Comparison of ENCODE assay signal across 20 mouse cellular contexts in genomic region chr2:79447198-79447597, GRCm38 (mm10). TPM values are rescaled to one million over a fixed set of nuclear protein-coding genes. Genes with fewer than 3 reads are reported as not detected.
DNase-seq lines count a peak whose midpoint lies in the region; ATAC-seq and TF ChIP-seq lines count a peak whose summit lies in the region.
"Had no signal": no experiment of that assay in that cellular context is flagged by ENCODE, and none has a peak within 500 bp of the region (broad histone marks: within the 10 kb centered on the region; RNA-seq: fewer than 3 reads in every experiment).

No protein-coding gene starts in this region.

- ATAC-seq in G1E (ENCODE audit: extremely low read depth, insufficient number of reproducible peaks, low FRiP score, poor library complexity, severe bottlenecking) = peak; percentile 28
- ATAC-seq in granulocyte monocyte progenitor cell, adult 5-6 weeks (replicated peaks; ENCODE audit: poor library complexity, severe bottlenecking) = peak; percentile 82
- ATAC-seq in forebrain, embryonic 12.5 days (ENCODE audit: low FRiP score) = no peak
- ATAC-seq: forebrain, embryonic 16.5 days; intestine, embryonic 16.5 days had no signal

- H3K9me3 ChIP-seq in G1E (replicated peaks) = no peaks in the 10 kb centered on the region
- no peaks in the 10 kb centered on the region for H3K9me3 ChIP-seq in forebrain, embryonic 12.5 days
- H3K9me3 ChIP-seq: embryonic facial prominence, embryonic 12.5 days; heart, embryonic 12.5 days; hindbrain, embryonic 15.5 days had no signal

- H3K27me3 ChIP-seq in G1E (ENCODE audit: insufficient read depth, low read length) = no peaks in the 10 kb centered on the region
- peaks cover 16% of the 10 kb centered on the region for H3K27me3 ChIP-seq in forebrain, embryonic 12.5 days
- H3K27me3 ChIP-seq: hindbrain, embryonic 15.5 days had no signal

- H3K4me1 ChIP-seq in G1E (ENCODE audit: insufficient read depth, low read depth, low read length) = no peaks in the 10 kb centered on the region
- H3K4me1 ChIP-seq in forebrain, embryonic 12.5 days = no peaks in the 10 kb centered on the region
- H3K4me1 ChIP-seq: embryonic facial prominence, embryonic 12.5 days; heart, embryonic 12.5 days; hindbrain, embryonic 15.5 days had no signal

- no peaks in the 10 kb centered on the region for H3K36me3 ChIP-seq in G1E (replicated peaks)
- no peaks in the 10 kb centered on the region for H3K36me3 ChIP-seq in forebrain, embryonic 12.5 days (replicated peaks)
- H3K36me3 ChIP-seq: embryonic facial prominence, embryonic 12.5 days; heart, embryonic 12.5 days; hindbrain, embryonic 15.5 days had no signal

- no peak overlapping the region for H3K9ac ChIP-seq in forebrain, embryonic 12.5 days
- H3K9ac ChIP-seq: embryonic facial prominence, embryonic 12.5 days; heart, embryonic 12.5 days; hindbrain, embryonic 15.5 days had no signal

- no peak for TF ChIP-seq CTCF in G1E (IDR thresholded peaks at IDR 0.05; ENCODE audit: low read depth, low read length)

- H3K4me3 ChIP-seq in G1E (ENCODE audit: low read depth, low read length) = no peak overlapping the region
- no peak overlapping the region for H3K4me3 ChIP-seq in forebrain, embryonic 12.5 days (replicated peaks)
- H3K4me3 ChIP-seq: embryonic facial prominence, embryonic 12.5 days; heart, adult 2 months; heart, embryonic 12.5 days; hindbrain, embryonic 15.5 days had no signal

- no peak overlapping the region for H3K4me2 ChIP-seq in forebrain, embryonic 12.5 days
- H3K4me2 ChIP-seq: embryonic facial prominence, embryonic 12.5 days; heart, embryonic 12.5 days; hindbrain, embryonic 15.5 days had no signal

- WGBS in forebrain, embryonic 12.5 days = 76% methylated on average over 1 of the region's 1 CpGs

- peak; percentile 54 for DNase-seq in A20 (ENCODE audit: low read depth, low spot score)
- no peak for DNase-seq in G1E (ENCODE audit: low spot score)
- no peak for DNase-seq in lung, adult 18-20 months
- DNase-seq in adrenal gland, postnatal 25 days = no peak
- DNase-seq: adrenal gland, postnatal 10 days; cerebellum, adult 11-12 months; cerebellum, adult 9-11 months; gastrocnemius, postnatal 10 days; heart, adult 2 months had no signal

- H3K27ac ChIP-seq in forebrain, embryonic 12.5 days = no peak overlapping the region
- H3K27ac ChIP-seq: embryonic facial prominence, embryonic 12.5 days; heart, adult 2 months; hindbrain, embryonic 15.5 days had no signal

RNA-seq across cellular contexts. Expression of gene Neurod1, which starts 9.4 kb away (rescaled TPM):
- total RNA-seq in G1E (2014; fragmentation: Nextera tagmentation) (not detected in 2 replicates), G1E (2017) (0.06 and 0.11 TPM in 2 replicates)
- polyA plus RNA-seq in G1E (2012) = not detected in 2 replicates
- total RNA-seq in granulocyte monocyte progenitor cell, adult 5-6 weeks (2014; fragmentation: Nextera tagmentation) = not detected in 2 replicates
- not detected in 2 replicates for total RNA-seq in granulocyte monocyte progenitor cell, adult 5-6 weeks (2017)
- polyA plus RNA-seq in forebrain, embryonic 12.5 days (2016; fragmentation: Nextera tagmentation; extraction: Ambion mirVana) = 44.3 and 46.8 TPM in 2 replicates
- total RNA-seq in adrenal gland, postnatal 25 days (2021) = not detected in 2 replicates
- total RNA-seq: gastrocnemius, postnatal 10 days; gastrocnemius, postnatal 4 days; heart, adult 2 months; heart, postnatal 25 days had no signal
- polyA plus RNA-seq: C2C12; heart, adult 2 months; heart, embryonic 12.5 days; heart, embryonic 16.5 days had no signal

RNA-seq across cellular contexts. Expression of gene Cerkl, which starts 9.4 kb away (rescaled TPM):
- total RNA-seq in G1E (2014; fragmentation: Nextera tagmentation) = not detected in 2 replicates
- total RNA-seq in G1E (2017) = 0.81 and 1.4 TPM in 2 replicates
- 0.02 and 0.07 TPM in 2 replicates for polyA plus RNA-seq in G1E (2012)
- 6.8 and 11.2 TPM in 2 replicates for total RNA-seq in granulocyte monocyte progenitor cell, adult 5-6 weeks (2014; fragmentation: Nextera tagmentation)
- 7.1 and 10.4 TPM in 2 replicates for total RNA-seq in granulocyte monocyte progenitor cell, adult 5-6 weeks (2017)
- 1.5 and 2.4 TPM in 2 replicates for polyA plus RNA-seq in forebrain, embryonic 12.5 days (2016; fragmentation: Nextera tagmentation; extraction: Ambion mirVana)
- 1.8 and 2.1 TPM in 2 replicates for total RNA-seq in adrenal gland, postnatal 25 days (2021)
- polyA plus RNA-seq: C2C12; heart, embryonic 12.5 days had no signal
